Mouse (Mus musculus): ENCODE data around the gene Large1. TPM values are rescaled to one million over a fixed set of nuclear protein-coding genes. Genes with fewer than 3 reads are reported as not detected.

Large1 gene
- polyA plus RNA-seq, 1 experiment from 2014 or later = 3.1 TPM

DNA sequence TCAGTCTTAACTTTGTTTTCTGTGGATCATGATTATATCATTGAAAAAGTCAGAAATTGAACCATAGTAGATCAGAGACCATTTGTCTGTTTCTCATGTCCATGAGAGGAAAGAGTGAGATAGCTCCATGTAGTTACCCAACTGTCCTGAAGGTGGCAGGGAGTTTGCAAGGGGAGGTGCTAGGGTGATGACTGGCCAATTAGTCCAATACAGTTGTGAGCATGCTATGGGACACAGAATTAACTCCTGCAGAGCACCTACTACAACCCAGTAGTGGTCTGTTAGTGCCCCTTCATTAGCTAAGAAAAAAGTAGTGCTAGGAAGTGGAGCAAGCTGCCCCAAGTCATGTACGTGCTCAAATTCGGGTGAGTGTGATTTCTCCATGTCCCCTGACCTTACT is 520.2 kb downstream of the Large1 start:
- no peak overlapping the region for H3K9ac ChIP-seq (ENCODE audit: low read length)
- no peaks in the 10 kb centered on the region for H3K4me1 ChIP-seq (replicated peaks; ENCODE audit: control insufficient read depth, insufficient read depth)
- TF ChIP-seq EP300 (optimal IDR thresholded peaks at IDR 0.05) (no peak), CTCF (IDR thresholded peaks at IDR 0.05; ENCODE audit: low read depth) (peak; percentile 43)
- no peaks in the 10 kb centered on the region for H3K9me3 ChIP-seq (ENCODE audit: control insufficient read depth, low read length)
- H3K4me3 ChIP-seq (ENCODE audit: low read depth, low read length) = no peak overlapping the region
- no peaks in the 10 kb centered on the region for H3K27me3 ChIP-seq (ENCODE audit: control insufficient read depth, insufficient read depth, low read length)
- ATAC-seq (ENCODE audit: low FRiP score, low TSS enrichment) = peak; percentile 38; the same call in 1 of the 2 replicates
- no peak for DNase-seq (ENCODE audit: low spot score)
- H3K27ac ChIP-seq (replicated peaks) = no peak overlapping the region
- WGBS = 82% methylated on average over 2 of the region's 2 CpGs
- H3K4me2 ChIP-seq (replicated peaks; ENCODE audit: low read depth) = no peak overlapping the region
- H3K36me3 ChIP-seq (ENCODE audit: control insufficient read depth, insufficient read depth, low read length) = no peaks in the 10 kb centered on the region

DNA sequence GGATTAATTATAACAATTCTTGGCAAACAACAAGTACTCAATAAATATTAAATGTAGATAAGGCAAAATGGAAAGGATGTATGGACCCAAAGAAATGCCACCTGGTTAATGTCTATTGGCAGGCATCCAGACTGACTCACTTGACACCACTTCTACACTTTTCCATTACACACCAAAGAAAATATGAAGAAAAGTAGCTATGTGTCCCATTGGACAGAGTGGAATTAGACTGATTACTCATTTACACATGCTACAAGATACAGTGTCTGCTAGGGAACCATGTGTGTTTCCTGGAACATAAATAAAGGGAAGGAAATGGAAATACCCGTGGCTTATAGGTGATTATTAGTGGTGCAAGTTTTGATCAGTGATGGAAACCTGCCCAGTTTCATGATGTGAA is 521.0 kb downstream of the Large1 start:
- Histone ChIP-seq H3K4me2 (replicated peaks; ENCODE audit: low read depth) (no peak overlapping the region), H3K9me3 (ENCODE audit: control insufficient read depth, low read length) (no peaks in the 10 kb centered on the region), H3K27me3 (ENCODE audit: control insufficient read depth, insufficient read depth, low read length) (no peaks in the 10 kb centered on the region), H3K36me3 (ENCODE audit: control insufficient read depth, insufficient read depth, low read length) (no peaks in the 10 kb centered on the region), H3K4me1 (replicated peaks; ENCODE audit: control insufficient read depth, insufficient read depth) (no peaks in the 10 kb centered on the region), H3K4me3 (ENCODE audit: low read depth, low read length) (no peak overlapping the region), H3K27ac (replicated peaks) (no peak overlapping the region), H3K9ac (ENCODE audit: low read length) (no peak overlapping the region)
- WGBS = 29% methylated on average over 1 of the region's 1 CpGs
- ATAC-seq (ENCODE audit: low FRiP score, low TSS enrichment) (peak; percentile 87), DNase-seq (ENCODE audit: low spot score) (peak; percentile 35)
- TF ChIP-seq CTCF (IDR thresholded peaks at IDR 0.05; ENCODE audit: low read depth) (no peak), EP300 (optimal IDR thresholded peaks at IDR 0.05) (no peak)

DNA sequence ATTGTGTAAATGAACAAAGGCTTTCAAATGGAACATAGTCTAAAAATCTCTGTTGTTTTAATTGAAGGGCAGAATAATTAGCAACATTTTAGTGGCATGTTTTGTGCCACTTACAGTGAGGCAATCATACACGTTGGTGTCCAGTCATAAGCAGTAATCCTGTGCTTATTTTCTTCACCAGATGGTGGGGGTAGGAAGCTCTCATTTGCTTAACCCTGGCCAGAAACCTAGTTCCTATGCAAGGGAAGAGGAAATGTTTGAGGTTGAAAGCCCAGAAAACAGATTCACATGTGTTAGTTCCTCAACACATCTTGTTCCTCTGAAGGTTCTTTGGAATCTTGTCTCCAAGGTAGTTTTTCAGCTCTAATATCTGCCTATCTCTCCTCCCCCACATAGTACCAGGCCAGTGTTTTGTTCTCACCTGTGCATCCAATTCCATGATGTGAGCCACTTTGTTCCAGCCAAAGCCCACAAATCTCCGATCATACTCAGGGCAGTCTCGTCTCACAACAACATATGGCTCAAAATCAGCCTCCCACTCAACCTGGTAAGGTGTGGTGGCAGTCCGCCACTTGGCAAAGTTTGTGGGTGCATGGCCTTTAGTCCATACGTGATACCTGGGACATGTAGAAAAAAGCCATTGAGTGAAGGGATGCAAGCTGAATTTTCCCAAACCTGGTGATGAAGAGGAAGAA is 535.5 kb downstream of the Large1 start:
- no peaks in the 10 kb centered on the region for H3K4me1 ChIP-seq (replicated peaks; ENCODE audit: control insufficient read depth, insufficient read depth)
- no peak overlapping the region for H3K27ac ChIP-seq (replicated peaks)
- no peak overlapping the region for H3K4me2 ChIP-seq (replicated peaks; ENCODE audit: low read depth)
- no peak for ATAC-seq (ENCODE audit: low FRiP score, low TSS enrichment)
- no peak for DNase-seq (ENCODE audit: low spot score)
- H3K27me3 ChIP-seq (ENCODE audit: control insufficient read depth, insufficient read depth, low read length) = no peaks in the 10 kb centered on the region
- WGBS = 89% methylated on average over 5 of the region's 5 CpGs
- peaks cover 10% of the 10 kb centered on the region for H3K36me3 ChIP-seq (ENCODE audit: control insufficient read depth, insufficient read depth, low read length)
- no peak for TF ChIP-seq CTCF (IDR thresholded peaks at IDR 0.05; ENCODE audit: low read depth)
- TF ChIP-seq EP300 (optimal IDR thresholded peaks at IDR 0.05) = no peak
- H3K9ac ChIP-seq (ENCODE audit: low read length) = no peak overlapping the region
- H3K4me3 ChIP-seq (ENCODE audit: low read depth, low read length) = no peak overlapping the region
- no peaks in the 10 kb centered on the region for H3K9me3 ChIP-seq (ENCODE audit: control insufficient read depth, low read length)

DNA sequence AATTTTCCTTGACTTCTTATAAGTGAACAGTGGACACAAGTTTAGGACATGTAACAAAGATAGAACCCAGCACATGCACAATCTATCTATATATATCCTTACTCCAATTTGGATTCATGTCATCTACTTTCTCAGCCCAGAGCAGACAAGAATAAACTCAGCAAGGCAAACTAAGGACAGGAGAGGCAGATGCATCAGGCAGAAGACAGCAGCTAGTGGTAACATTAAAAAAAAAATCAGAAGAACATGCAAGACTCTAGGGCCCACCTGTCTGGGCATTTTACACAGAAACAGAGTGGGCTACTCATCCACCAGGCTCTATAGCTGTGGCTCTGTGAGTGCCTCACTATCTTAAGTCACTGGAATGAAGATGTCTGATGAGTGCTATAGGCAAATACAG is 536.7 kb downstream of the Large1 start:
- ATAC-seq (ENCODE audit: low FRiP score, low TSS enrichment) = no peak
- no peak for TF ChIP-seq CTCF (IDR thresholded peaks at IDR 0.05; ENCODE audit: low read depth)
- TF ChIP-seq EP300 (optimal IDR thresholded peaks at IDR 0.05) = no peak
- H3K4me2 ChIP-seq (replicated peaks; ENCODE audit: low read depth) = no peak overlapping the region

DNA sequence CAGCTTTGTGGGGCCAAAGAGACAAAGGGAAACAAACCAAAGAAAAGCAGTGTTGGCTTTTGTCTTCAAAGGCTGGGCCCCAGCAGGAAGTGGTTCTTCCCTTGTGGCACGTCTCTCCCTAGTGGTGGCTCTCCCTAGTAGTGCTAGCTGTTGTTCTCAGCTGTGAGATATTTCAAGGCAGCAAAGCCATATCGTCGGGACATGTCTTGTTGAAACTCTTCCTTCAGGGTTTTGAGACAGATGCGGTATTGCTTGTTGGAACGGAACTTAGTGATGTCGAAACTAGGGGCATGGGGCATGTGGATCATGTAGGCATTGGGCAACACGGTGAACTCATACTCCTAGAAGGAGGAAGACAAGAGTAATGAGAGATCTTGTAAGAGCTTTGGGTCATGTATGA is 537.7 kb downstream of the Large1 start:
- WGBS = 82% methylated on average over 7 of the region's 7 CpGs
- no peak for DNase-seq (ENCODE audit: low spot score)

More for the DNA sequence above, 536.7 kb downstream of the Large1 start:
- no peaks in the 10 kb centered on the region for H3K27me3 ChIP-seq (ENCODE audit: control insufficient read depth, insufficient read depth, low read length)
- H3K4me1 ChIP-seq (replicated peaks; ENCODE audit: control insufficient read depth, insufficient read depth) = no peaks in the 10 kb centered on the region
- no peaks in the 10 kb centered on the region for H3K9me3 ChIP-seq (ENCODE audit: control insufficient read depth, low read length)
- no peak for DNase-seq (ENCODE audit: low spot score)
- peaks cover 10% of the 10 kb centered on the region for H3K36me3 ChIP-seq (ENCODE audit: control insufficient read depth, insufficient read depth, low read length)
- no peak overlapping the region for H3K4me3 ChIP-seq (ENCODE audit: low read depth, low read length)
- H3K27ac ChIP-seq (replicated peaks) = no peak overlapping the region
- H3K9ac ChIP-seq (ENCODE audit: low read length) = no peak overlapping the region

DNA sequence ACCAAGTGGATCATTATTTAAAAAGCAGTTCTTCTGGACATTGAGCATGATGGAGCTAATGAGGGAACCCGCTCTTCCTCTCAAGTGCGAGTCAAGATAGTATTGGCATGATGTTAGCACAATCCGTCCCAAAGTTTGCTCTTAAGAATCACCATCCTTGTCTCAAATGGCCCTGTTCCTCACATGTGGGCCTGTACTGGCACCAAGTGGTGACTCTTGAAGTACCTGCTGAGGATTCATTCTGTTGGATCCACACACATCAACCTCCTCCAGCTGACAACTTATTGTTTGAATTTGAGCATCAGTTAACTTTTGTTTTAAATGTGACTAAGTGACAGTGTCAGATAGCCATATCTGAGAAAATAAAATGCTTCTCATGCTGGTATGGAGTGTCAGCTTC is 540.6 kb downstream of the Large1 start:
- TF ChIP-seq EP300 (optimal IDR thresholded peaks at IDR 0.05) = no peak
- TF ChIP-seq CTCF (IDR thresholded peaks at IDR 0.05; ENCODE audit: low read depth) = peak; percentile 48
- Histone ChIP-seq H3K9ac (ENCODE audit: low read length) (no peak overlapping the region), H3K4me2 (replicated peaks; ENCODE audit: low read depth) (no peak overlapping the region), H3K27ac (replicated peaks) (no peak overlapping the region), H3K36me3 (ENCODE audit: control insufficient read depth, insufficient read depth, low read length) (peaks cover 7% of the 10 kb centered on the region), H3K4me1 (replicated peaks; ENCODE audit: control insufficient read depth, insufficient read depth) (no peaks in the 10 kb centered on the region), H3K27me3 (ENCODE audit: control insufficient read depth, insufficient read depth, low read length) (no peaks in the 10 kb centered on the region), H3K4me3 (ENCODE audit: low read depth, low read length) (no peak overlapping the region), H3K9me3 (ENCODE audit: control insufficient read depth, low read length) (no peaks in the 10 kb centered on the region)
- no peak for ATAC-seq (ENCODE audit: low FRiP score, low TSS enrichment)
- WGBS = 93% methylated on average over 3 of the region's 3 CpGs
- no peak for DNase-seq (ENCODE audit: low spot score)

More for the DNA sequence above, 537.7 kb downstream of the Large1 start:
- Histone ChIP-seq H3K36me3 (ENCODE audit: control insufficient read depth, insufficient read depth, low read length) (peaks cover 10% of the 10 kb centered on the region), H3K4me2 (replicated peaks; ENCODE audit: low read depth) (no peak overlapping the region), H3K27me3 (ENCODE audit: control insufficient read depth, insufficient read depth, low read length) (no peaks in the 10 kb centered on the region), H3K4me1 (replicated peaks; ENCODE audit: control insufficient read depth, insufficient read depth) (no peaks in the 10 kb centered on the region), H3K9ac (ENCODE audit: low read length) (no peak overlapping the region), H3K9me3 (ENCODE audit: control insufficient read depth, low read length) (no peaks in the 10 kb centered on the region), H3K4me3 (ENCODE audit: low read depth, low read length) (no peak overlapping the region), H3K27ac (replicated peaks) (no peak overlapping the region)
- TF ChIP-seq CTCF (IDR thresholded peaks at IDR 0.05; ENCODE audit: low read depth) (0 out of 2 replicates have a peak, but pooled peaks have one; percentile 12), EP300 (optimal IDR thresholded peaks at IDR 0.05) (no peak)
- no peak for ATAC-seq (ENCODE audit: low FRiP score, low TSS enrichment)

Measured in stomach, postnatal 0 days (tissue).